Mouse (Mus musculus) forebrain, embryonic 16.5 days (tissue): ENCODE results near the gene Nuak1. TPM values are rescaled to one million over a fixed set of nuclear protein-coding genes. Genes with fewer than 3 reads are reported as not detected.
A peak's percentile ranks its signal among the peaks of the same experiment; 100 is the strongest.

Source experiments
- ATAC-seq: fragments of 200-750 bp; cut with Nextera tagmentation; 2 replicates; pipeline ENCODE4 v1.8.0; 2017; ENCODE audit warnings: mild to moderate bottlenecking, moderate library complexity
- H3K27ac ChIP-seq: fragments of 300-500 bp; sonication (generic); 2 replicates; pipeline ENCODE4 v1.5.1; 2014; ENCODE audit warnings: low read length, control low read depth
- H3K27me3 ChIP-seq: fragments of 300-500 bp; sonication (generic); replicated peaks from 2 replicates; pipeline ENCODE4 v1.6.1; 2014; ENCODE audit warnings: low read length; ENCODE audit not compliant: control insufficient read depth, insufficient read depth
- H3K36me3 ChIP-seq: fragments of 300-500 bp; sonication (generic); 2 replicates; pipeline ENCODE4 v1.6.1; 2014; ENCODE audit not compliant: control insufficient read depth, insufficient read depth
- H3K4me1 ChIP-seq: fragments of 300-500 bp; sonication (generic); replicated peaks from 2 replicates; pipeline ENCODE4 v1.6.1; 2014; ENCODE audit warnings: low read length; ENCODE audit not compliant: control insufficient read depth, insufficient read depth
- H3K4me2 ChIP-seq: fragments of 300-500 bp; sonication (generic); 2 replicates; pipeline ENCODE4 v1.6.1; 2014; ENCODE audit warnings: mild to moderate bottlenecking, low read length, control low read depth
- H3K4me3 ChIP-seq: fragments of 300-500 bp; sonication (generic); replicated peaks from 2 replicates; pipeline ENCODE4 v1.5.1; 2014; ENCODE audit warnings: mild to moderate bottlenecking, low read length, control low read depth
- H3K9ac ChIP-seq: fragments of 300-500 bp; sonication (generic); replicated peaks from 2 replicates; pipeline ENCODE4 v1.6.1; 2014; ENCODE audit warnings: low read depth, low read length, control low read depth
- H3K9me3 ChIP-seq: fragments of 300-500 bp; sonication (generic); 2 replicates; pipeline ENCODE4 v1.6.1; 2016; ENCODE audit warnings: low read length; ENCODE audit not compliant: control insufficient read depth
- WGBS: fragments of 180-500 bp; shearing (Covaris S2); extraction: QIAGEN DNeasy Blood & Tissue Kit; methylation state at CpG from one replicate; pipeline ENCODE4 v1.1.7; 2014; 5-methylcytosine and 5-hydroxymethylcytosine counted together
- polyA plus RNA-seq: library from polyadenylated mRNA; unstranded; fragments of >200 nt; fragmentation: Nextera tagmentation; extraction: Ambion mirVana; gene quantifications from 2 replicates; pipeline ENCODE4 v1.2.1, GENCODE M21; 2015

The Nuak1 gene
- polyA plus RNA-seq, 1 experiment from 2014 or later: 12.5 TPM

- WGBS: 77% methylated on average over 7 of the region's 7 CpGs
- Histone ChIP-seq H3K4me3 (no peak overlapping the region), H3K9ac (no peak overlapping the region), H3K4me2 (no peak overlapping the region), H3K4me1 (no peaks in the 10 kb centered on the region), H3K9me3 (0 out of 2 replicates have a peak, but pooled peaks cover 2% of the 10 kb centered on the region), H3K27me3 (no peaks in the 10 kb centered on the region), H3K36me3 (no peaks in the 10 kb centered on the region), H3K27ac (no peak overlapping the region)
- ATAC-seq: no peak
Measured at GRCm38 (mm10) chr10:84365166-84365865, 75.1 kb downstream of the Nuak1 start.

DNA sequence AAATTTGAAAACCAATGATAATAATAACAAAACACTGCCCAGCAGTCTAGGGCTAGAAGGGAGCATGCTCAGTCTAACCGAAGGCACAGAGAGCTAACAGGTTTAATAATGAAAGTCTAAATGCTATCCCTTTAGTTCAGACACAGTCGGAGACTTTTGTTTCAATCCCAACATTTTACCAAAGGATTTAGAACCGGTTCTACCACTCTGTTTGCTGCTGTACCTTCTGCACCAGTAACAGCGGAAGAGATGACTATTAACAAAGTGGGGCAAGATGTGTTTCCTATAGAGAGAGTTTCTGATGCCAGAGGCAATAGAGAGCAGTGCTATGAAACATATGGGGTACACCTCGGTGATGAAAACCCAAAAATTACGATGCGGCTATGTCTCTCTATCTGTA lies 76.6 kb downstream of the Nuak1 start:
- no peak overlapping the region for H3K4me2 ChIP-seq

GRCm38 (mm10) chr10:84360953-84361352 lies 79.4 kb downstream of the Nuak1 start:
- no peak for ATAC-seq
- H3K4me3 ChIP-seq: no peak overlapping the region
- 97% methylated on average over 4 of the region's 4 CpGs for WGBS
- H3K4me2 ChIP-seq: no peak overlapping the region
- H3K9me3 ChIP-seq: 0 out of 2 replicates have a peak, but pooled peaks cover 2% of the 10 kb centered on the region
- H3K27me3 ChIP-seq: no peaks in the 10 kb centered on the region
- H3K27ac ChIP-seq: no peak overlapping the region
- H3K4me1 ChIP-seq: peaks cover 2% of the 10 kb centered on the region
- H3K36me3 ChIP-seq: no peaks in the 10 kb centered on the region
- H3K9ac ChIP-seq: no peak overlapping the region

More for the DNA sequence above, 76.6 kb downstream of the Nuak1 start:
- no peak for ATAC-seq
- 91% methylated on average over 7 of the region's 7 CpGs for WGBS
- no peaks in the 10 kb centered on the region for H3K4me1 ChIP-seq
- H3K9ac ChIP-seq: no peak overlapping the region
- H3K36me3 ChIP-seq: no peaks in the 10 kb centered on the region
- H3K27ac ChIP-seq: no peak overlapping the region
- no peaks in the 10 kb centered on the region for H3K27me3 ChIP-seq
- H3K9me3 ChIP-seq: 0 out of 2 replicates have a peak, but pooled peaks cover 2% of the 10 kb centered on the region
- no peak overlapping the region for H3K4me3 ChIP-seq

DNA sequence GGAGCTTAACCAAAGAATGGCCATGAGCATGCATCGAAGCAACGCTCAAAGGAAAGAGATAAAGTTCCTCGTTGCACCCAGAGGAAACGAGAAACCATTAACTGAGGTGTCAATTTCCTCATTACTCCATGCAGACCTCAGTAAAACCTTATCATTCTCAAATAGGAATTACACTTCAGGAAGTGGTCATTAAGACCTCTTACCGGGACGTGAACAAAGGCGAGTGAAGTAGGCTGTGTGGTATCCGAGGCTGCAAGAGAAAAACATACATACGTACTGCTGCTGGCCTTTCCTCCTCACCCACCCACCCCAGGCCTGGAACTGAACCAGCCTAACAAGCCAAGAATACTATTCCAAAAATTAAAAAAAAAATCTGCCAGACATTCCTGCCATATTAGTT lies 80.0 kb downstream of the Nuak1 start:
- Histone ChIP-seq H3K27ac (no peak overlapping the region), H3K36me3 (no peaks in the 10 kb centered on the region), H3K4me3 (no peak overlapping the region), H3K27me3 (no peaks in the 10 kb centered on the region), H3K4me1 (peaks cover 2% of the 10 kb centered on the region), H3K9me3 (0 out of 2 replicates have a peak, but pooled peaks cover 2% of the 10 kb centered on the region), H3K4me2 (no peak overlapping the region), H3K9ac (no peak overlapping the region)
- 84% methylated on average over 9 of the region's 9 CpGs for WGBS
- no peak for ATAC-seq

DNA sequence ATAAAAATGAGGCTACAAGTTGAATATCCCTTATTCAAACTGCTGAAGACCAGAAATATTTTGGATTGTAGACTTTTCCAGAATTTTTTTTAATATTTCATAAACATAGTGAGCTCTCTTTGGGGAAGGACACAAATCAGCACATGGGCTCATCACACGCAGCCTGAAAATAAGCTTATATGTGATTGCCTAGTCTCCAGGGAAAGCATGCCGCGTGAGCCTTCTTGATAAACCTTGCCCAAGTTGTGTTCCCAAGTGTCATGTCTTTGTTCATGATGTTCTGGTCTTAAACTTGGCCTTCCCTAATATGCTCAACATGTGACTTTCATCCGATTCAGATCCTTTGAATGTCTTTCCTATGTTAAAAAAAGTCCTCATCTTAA lies 81.7 kb downstream of the Nuak1 start:
- Histone ChIP-seq H3K4me1 (peaks cover 7% of the 10 kb centered on the region), H3K9ac (no peak overlapping the region), H3K36me3 (no peaks in the 10 kb centered on the region), H3K9me3 (0 out of 2 replicates have a peak, but pooled peaks cover 2% of the 10 kb centered on the region), H3K27me3 (no peaks in the 10 kb centered on the region), H3K27ac (peak overlapping the region; percentile 89), H3K4me3 (no peak overlapping the region), H3K4me2 (no peak overlapping the region)
- ATAC-seq: no peak
- 69% methylated on average over 4 of the region's 4 CpGs for WGBS

- 38% methylated on average over 4 of the region's 4 CpGs for WGBS
- Histone ChIP-seq H3K9ac (no peak overlapping the region), H3K4me1 (peaks cover 7% of the 10 kb centered on the region), H3K9me3 (0 out of 2 replicates have a peak, but pooled peaks cover 2% of the 10 kb centered on the region), H3K4me2 (0 out of 2 replicates have a peak overlapping the region, but pooled peaks have one; percentile 12), H3K4me3 (no peak overlapping the region), H3K27ac (peak overlapping the region; percentile 89), H3K27me3 (no peaks in the 10 kb centered on the region), H3K36me3 (no peaks in the 10 kb centered on the region)
- ATAC-seq: peak; percentile 99
Measured at GRCm38 (mm10) chr10:84357997-84358737, 82.2 kb downstream of the Nuak1 start.

- WGBS: 66% methylated on average over 4 of the region's 4 CpGs
- H3K4me1 ChIP-seq: peaks cover 7% of the 10 kb centered on the region
- no peak overlapping the region for H3K9ac ChIP-seq
- peak overlapping the region; percentile 70 for H3K27ac ChIP-seq
- no peak overlapping the region for H3K4me2 ChIP-seq
- no peaks in the 10 kb centered on the region for H3K9me3 ChIP-seq
- H3K36me3 ChIP-seq: no peaks in the 10 kb centered on the region
- H3K4me3 ChIP-seq: no peak overlapping the region
- peak; percentile 19; the same call in 1 of the 2 replicates for ATAC-seq
- no peaks in the 10 kb centered on the region for H3K27me3 ChIP-seq
Measured at GRCm38 (mm10) chr10:84357593-84357992, 82.8 kb downstream of the Nuak1 start.

DNA sequence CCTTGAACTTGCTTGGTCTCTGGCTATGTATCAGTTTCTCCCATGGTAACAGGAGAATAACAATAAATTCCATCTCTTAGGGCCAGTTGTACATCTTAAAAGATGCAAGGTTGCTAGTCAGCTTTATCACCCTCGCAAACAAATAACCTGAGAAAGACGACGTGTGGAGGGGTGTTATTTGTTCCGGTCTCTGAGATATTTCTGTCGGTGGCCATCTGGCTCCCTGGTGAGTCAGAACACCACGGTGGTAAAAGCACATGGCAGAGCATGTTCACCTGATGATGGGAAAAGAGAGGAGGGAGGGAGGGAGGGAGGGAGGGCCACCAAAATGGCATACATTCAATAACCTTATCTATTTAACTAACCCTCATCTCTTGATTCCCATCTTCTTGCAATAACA lies 86.1 kb downstream of the Nuak1 start:
- 64% methylated on average over 6 of the region's 6 CpGs for WGBS
- no peaks in the 10 kb centered on the region for H3K27me3 ChIP-seq
- H3K9ac ChIP-seq: no peak overlapping the region
- H3K4me2 ChIP-seq: no peak overlapping the region
- no peaks in the 10 kb centered on the region for H3K36me3 ChIP-seq
- ATAC-seq: no peak
- H3K4me3 ChIP-seq: no peak overlapping the region
- no peaks in the 10 kb centered on the region for H3K9me3 ChIP-seq
- peaks cover 7% of the 10 kb centered on the region for H3K4me1 ChIP-seq
- H3K27ac ChIP-seq: no peak overlapping the region

DNA sequence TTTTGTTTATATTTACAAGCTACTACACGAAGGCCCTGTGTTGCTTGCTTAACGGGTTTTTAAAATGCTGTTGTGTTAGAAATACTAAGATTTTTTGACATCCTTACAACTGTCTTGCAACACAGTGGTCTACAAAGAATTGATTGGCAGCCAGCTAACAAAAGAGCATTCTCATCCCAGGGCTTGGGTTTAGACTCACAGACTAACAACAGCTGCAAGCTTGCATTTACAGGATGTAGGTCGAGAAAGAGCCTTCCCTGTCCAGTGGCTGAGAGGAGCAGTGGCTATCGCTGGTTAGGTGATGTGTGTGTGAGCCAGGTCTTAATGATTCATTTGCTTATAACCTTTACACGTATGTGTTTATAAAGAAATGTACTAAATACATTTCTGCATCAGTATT lies 94.7 kb downstream of the Nuak1 start:
- Histone ChIP-seq H3K4me2 (no peak overlapping the region), H3K9me3 (no peaks in the 10 kb centered on the region), H3K27me3 (no peaks in the 10 kb centered on the region), H3K4me1 (no peaks in the 10 kb centered on the region), H3K9ac (no peak overlapping the region), H3K36me3 (no peaks in the 10 kb centered on the region), H3K4me3 (no peak overlapping the region), H3K27ac (no peak overlapping the region)
- WGBS: 44% methylated on average over 5 of the region's 5 CpGs
- ATAC-seq: no peak
